Mouse (Mus musculus): ENCODE measurements around the gene Rhov. TPM values are rescaled to one million over a fixed set of nuclear protein-coding genes. Genes with fewer than 3 reads are reported as not detected.

Gene Rhov
- total and polyA plus RNA-seq, 3 experiments, result 0.11 TPM; not detected in 2

DNA sequence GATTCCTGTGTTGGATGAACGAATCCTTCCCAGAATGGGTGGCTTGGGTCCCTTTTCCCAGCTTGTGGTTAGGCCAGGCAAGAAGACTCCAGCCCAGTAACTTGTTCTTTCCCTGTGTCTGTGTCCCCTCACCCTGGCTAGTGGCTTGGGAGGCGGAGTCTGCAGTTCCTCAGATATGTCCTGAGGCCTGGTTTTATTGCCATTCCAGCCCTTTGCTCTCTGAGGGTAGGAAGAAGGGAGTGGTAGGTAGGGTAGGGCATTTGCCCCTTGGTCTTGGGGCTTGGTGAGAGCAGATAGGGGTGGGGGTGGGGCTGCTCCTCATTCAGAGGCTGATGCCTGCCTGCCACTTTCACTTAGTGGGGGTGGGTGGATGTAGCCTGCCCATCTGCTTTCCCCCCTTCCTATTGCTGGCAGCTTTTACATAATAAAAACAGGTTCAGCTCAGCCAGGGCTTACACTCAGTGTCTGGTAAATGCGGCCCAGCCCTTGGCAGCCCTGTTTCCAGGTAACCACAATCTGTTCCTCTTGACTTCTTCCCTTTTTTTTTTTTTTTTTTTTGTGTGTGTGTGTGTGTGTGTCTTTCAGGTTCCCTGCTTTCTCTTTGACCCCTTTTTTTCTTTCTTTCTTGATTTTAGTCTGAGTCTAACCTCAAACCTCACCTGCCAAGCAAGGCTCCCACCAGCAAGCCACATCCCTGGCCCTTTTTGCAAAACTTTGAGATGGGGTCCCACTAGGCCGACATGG, 30.8 kb downstream of the Rhov start:
- H3K9me3 ChIP-seq (replicated peaks), result no peaks in the 10 kb centered on the region
- H3K4me1 ChIP-seq (ENCODE audit: insufficient read depth, low read depth, low read length), result no peaks in the 10 kb centered on the region; the same call in 1 of the 2 replicates
- ATAC-seq (ENCODE audit: extremely low read depth, insufficient number of reproducible peaks, low FRiP score, poor library complexity, severe bottlenecking) (no peak), DNase-seq (ENCODE audit: low spot score) (no peak)
- H3K27me3 ChIP-seq (ENCODE audit: insufficient read depth, low read length), result peaks cover 52% of the 10 kb centered on the region
- no peak overlapping the region for H3K4me3 ChIP-seq (ENCODE audit: low read depth, low read length)
- TF ChIP-seq POLR2AphosphoS5 (IDR thresholded peaks at IDR 0.05; ENCODE audit: insufficient replicate concordance, low read depth, low read length) (no peak), CTCF (IDR thresholded peaks at IDR 0.05; ENCODE audit: low read depth, low read length) (no peak), GATA1 (IDR thresholded peaks at IDR 0.05; ENCODE audit: borderline replicate concordance, low read length) (no peak), GATA2 (IDR thresholded peaks at IDR 0.05; ENCODE audit: borderline replicate concordance, low read depth, low read length) (no peak), TAL1 (conservative IDR thresholded peaks at IDR 0.05; ENCODE audit: low read depth, low read length) (no peak)
- no peaks in the 10 kb centered on the region for H3K36me3 ChIP-seq (replicated peaks)

DNA sequence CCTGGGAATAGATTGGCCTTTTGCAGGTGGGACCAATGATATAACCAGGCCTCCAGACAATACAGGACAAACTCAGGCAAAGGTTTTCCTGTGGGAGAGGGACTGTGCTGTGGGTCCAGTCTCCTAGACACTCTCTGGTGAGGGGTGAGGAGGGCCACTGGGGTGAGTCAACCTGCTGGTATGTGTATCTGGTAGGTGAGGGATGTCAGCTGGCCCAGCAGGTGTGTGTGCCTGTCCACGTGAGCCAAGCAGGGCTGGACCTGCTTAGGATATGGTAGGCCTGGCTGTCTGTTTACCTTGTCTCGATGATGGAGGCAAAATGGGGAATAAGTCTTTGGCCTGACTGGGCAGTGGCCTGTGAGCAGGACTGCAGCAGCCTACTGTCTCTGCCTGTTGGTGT, 32.4 kb downstream of the Rhov start:
- no peaks in the 10 kb centered on the region; the same call in 1 of the 2 replicates for H3K4me1 ChIP-seq (ENCODE audit: insufficient read depth, low read depth, low read length)
- ATAC-seq (ENCODE audit: extremely low read depth, insufficient number of reproducible peaks, low FRiP score, poor library complexity, severe bottlenecking) (no peak), DNase-seq (ENCODE audit: low spot score) (no peak)
- H3K27me3 ChIP-seq (ENCODE audit: insufficient read depth, low read length), result peaks cover 56% of the 10 kb centered on the region
- H3K9me3 ChIP-seq (replicated peaks), result no peaks in the 10 kb centered on the region
- H3K36me3 ChIP-seq (replicated peaks), result no peaks in the 10 kb centered on the region
- H3K4me3 ChIP-seq (ENCODE audit: low read depth, low read length), result no peak overlapping the region
- TF ChIP-seq GATA2 (IDR thresholded peaks at IDR 0.05; ENCODE audit: borderline replicate concordance, low read depth, low read length), result no peak
- TF ChIP-seq CTCF (IDR thresholded peaks at IDR 0.05; ENCODE audit: low read depth, low read length), result no peak
- TF ChIP-seq GATA1 (IDR thresholded peaks at IDR 0.05; ENCODE audit: borderline replicate concordance, low read length), result no peak
- TF ChIP-seq TAL1 (conservative IDR thresholded peaks at IDR 0.05; ENCODE audit: low read depth, low read length), result no peak
- TF ChIP-seq POLR2AphosphoS5 (IDR thresholded peaks at IDR 0.05; ENCODE audit: insufficient replicate concordance, low read depth, low read length), result no peak

DNA sequence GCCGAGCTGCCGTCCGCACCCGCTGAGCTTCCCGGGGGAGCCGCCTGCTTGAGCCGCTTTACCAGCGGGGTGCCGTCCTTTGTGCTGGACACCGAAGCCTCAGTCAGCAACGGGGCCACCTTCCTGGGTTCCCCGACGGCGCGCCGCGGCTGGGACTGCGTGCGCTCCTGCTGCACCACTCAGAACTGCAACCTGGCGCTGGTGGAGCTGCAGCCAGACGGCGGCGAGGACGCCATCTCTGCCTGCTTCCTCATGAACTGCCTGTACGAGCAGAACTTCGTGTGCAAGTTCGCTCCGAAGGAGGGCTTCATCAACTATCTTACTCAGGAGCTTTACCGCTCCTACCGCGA, 33.2 kb downstream of the Rhov start:
- H3K4me1 ChIP-seq (ENCODE audit: insufficient read depth, low read depth, low read length), result peaks cover 2% of the 10 kb centered on the region
- ATAC-seq (ENCODE audit: extremely low read depth, insufficient number of reproducible peaks, low FRiP score, poor library complexity, severe bottlenecking), result no peak
- H3K4me3 ChIP-seq (ENCODE audit: low read depth, low read length), result no peak overlapping the region
- no peak for TF ChIP-seq POLR2AphosphoS5 (IDR thresholded peaks at IDR 0.05; ENCODE audit: insufficient replicate concordance, low read depth, low read length)
- peaks cover 58% of the 10 kb centered on the region for H3K27me3 ChIP-seq (ENCODE audit: insufficient read depth, low read length)
- DNase-seq (ENCODE audit: low spot score), result no peak
- H3K9me3 ChIP-seq (replicated peaks), result no peaks in the 10 kb centered on the region
- no peaks in the 10 kb centered on the region for H3K36me3 ChIP-seq (replicated peaks)

DNA sequence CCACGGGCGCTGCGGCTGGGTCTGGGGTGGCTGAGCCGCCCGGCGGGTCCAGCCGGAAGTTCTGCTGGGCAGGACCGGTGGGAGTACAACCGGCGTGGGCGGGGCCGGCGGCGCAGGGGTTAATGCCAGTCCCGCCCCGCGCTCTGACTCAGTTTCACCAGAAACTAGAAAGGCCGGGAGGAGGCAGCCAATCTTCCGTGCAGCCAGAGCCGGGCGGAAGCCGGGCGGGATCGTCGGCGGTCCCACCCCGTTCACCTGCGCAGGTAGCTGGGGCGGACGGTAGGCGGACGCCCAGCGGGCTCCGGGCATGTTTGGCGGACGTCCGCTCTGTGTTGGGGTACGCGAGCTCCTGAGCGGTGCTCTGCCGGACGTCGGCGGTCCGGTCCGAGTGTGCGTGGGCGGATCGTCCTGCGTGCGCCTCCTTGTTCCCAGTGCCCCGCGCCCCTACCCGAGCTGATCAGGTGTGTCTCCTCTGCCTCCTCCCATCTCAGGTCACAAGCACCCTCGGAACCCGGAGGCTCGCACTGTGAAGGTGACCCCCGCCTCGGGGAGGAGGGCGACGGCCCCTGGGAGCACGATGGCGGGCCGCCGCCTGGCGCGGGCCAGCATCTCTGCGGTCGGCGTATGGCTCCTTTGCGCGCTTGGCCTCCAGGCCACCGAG, 33.7 kb downstream of the Rhov start, which contains the start of gene Spint1:
Spint1 (plus strand) TSS at position 153 of the 661 bp plus-strand sequence.
- Histone ChIP-seq H3K27me3 (ENCODE audit: insufficient read depth, low read length) (peaks cover 54% of the 10 kb centered on the region), H3K4me3 (ENCODE audit: low read depth, low read length) (no peak within 1 kb of the TSS), H3K4me1 (ENCODE audit: insufficient read depth, low read depth, low read length) (peaks cover 2% of the 10 kb centered on the region), H3K9me3 (replicated peaks) (no peaks in the 10 kb centered on the region), H3K36me3 (replicated peaks) (no peaks in the 10 kb centered on the region)
- no peak for DNase-seq (ENCODE audit: low spot score)
- TF ChIP-seq TAL1 (conservative IDR thresholded peaks at IDR 0.05; ENCODE audit: low read depth, low read length), result no peak
- no peak for TF ChIP-seq CTCF (IDR thresholded peaks at IDR 0.05; ENCODE audit: low read depth, low read length)
- no peak for TF ChIP-seq GATA1 (IDR thresholded peaks at IDR 0.05; ENCODE audit: borderline replicate concordance, low read length)
- TF ChIP-seq POLR2AphosphoS5 (IDR thresholded peaks at IDR 0.05; ENCODE audit: insufficient replicate concordance, low read depth, low read length), result no peak
- no peak for TF ChIP-seq GATA2 (IDR thresholded peaks at IDR 0.05; ENCODE audit: borderline replicate concordance, low read depth, low read length)
- no peak for ATAC-seq (ENCODE audit: extremely low read depth, insufficient number of reproducible peaks, low FRiP score, poor library complexity, severe bottlenecking)

DNA sequence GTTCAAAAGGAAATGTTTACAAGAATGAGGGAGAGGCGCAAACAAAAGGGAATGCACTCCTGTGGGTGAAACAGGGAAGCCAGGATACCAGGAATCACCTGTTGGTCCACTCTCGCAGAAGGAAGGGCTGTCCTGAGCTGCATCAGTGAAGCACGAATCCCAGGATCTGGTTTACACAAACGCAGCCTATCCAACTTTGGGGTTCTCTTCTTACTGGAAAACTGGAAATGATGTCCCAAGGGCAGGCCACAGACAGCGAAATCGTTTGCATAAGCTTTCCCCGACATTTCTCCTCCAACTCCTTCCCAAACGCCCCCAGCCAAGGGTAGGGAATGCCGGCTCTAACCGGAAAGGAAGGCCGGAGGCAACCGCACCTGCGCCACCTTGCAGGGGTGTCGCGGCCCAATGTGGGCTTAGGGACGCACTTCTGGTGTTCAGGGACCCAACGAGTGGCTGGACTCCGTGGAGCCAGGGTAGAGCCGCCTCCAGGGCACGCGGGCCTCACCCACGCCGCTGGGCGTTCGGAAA, 34.3 kb downstream of the Rhov start:
- Histone ChIP-seq H3K36me3 (replicated peaks) (no peaks in the 10 kb centered on the region), H3K4me1 (ENCODE audit: insufficient read depth, low read depth, low read length) (peaks cover 2% of the 10 kb centered on the region), H3K4me3 (ENCODE audit: low read depth, low read length) (no peak overlapping the region), H3K9me3 (replicated peaks) (no peaks in the 10 kb centered on the region), H3K27me3 (ENCODE audit: insufficient read depth, low read length) (peaks cover 51% of the 10 kb centered on the region)
- ATAC-seq (ENCODE audit: extremely low read depth, insufficient number of reproducible peaks, low FRiP score, poor library complexity, severe bottlenecking), result no peak
- TF ChIP-seq TAL1 (conservative IDR thresholded peaks at IDR 0.05; ENCODE audit: low read depth, low read length), result no peak
- no peak for TF ChIP-seq GATA2 (IDR thresholded peaks at IDR 0.05; ENCODE audit: borderline replicate concordance, low read depth, low read length)
- TF ChIP-seq GATA1 (IDR thresholded peaks at IDR 0.05; ENCODE audit: borderline replicate concordance, low read length), result no peak
- TF ChIP-seq CTCF (IDR thresholded peaks at IDR 0.05; ENCODE audit: low read depth, low read length), result no peak
- no peak for TF ChIP-seq POLR2AphosphoS5 (IDR thresholded peaks at IDR 0.05; ENCODE audit: insufficient replicate concordance, low read depth, low read length)
- DNase-seq (ENCODE audit: low spot score), result no peak

All from G1E (cell line).